Mouse (Mus musculus) cerebellum, adult 11 months (tissue): ENCODE measurements around the gene Gm11214.
A peak's percentile ranks its signal among the peaks of the same experiment; 100 is the strongest.

Experiments used
- DNase-seq: peaks from one replicate; pipeline ENCODE4 v3.0.0; 2022

Gene Gm11214

DNA sequence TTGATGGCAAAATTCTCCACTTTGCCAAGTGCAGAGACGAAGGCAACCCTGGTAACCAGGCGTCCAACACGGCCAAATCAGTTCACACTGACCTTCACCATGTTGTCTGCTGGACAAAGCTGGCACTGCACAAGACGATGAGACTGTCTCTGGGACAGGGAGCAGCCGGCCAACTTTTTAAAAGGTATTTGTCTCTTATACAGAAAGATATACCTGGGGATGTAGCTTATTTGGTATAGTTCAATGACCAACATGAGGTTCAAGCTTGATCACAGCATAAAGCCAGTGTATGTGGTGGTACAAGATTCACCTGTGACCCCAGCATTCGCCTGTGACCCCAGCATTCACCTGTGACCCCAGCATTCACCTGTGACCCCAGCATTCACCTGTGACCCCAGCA is at the start of gene Gm11214:
TSS of gene Gm11214 (minus strand) at position 101 of the 400 bp plus-strand sequence.
- DNase-seq, result no peak

DNA sequence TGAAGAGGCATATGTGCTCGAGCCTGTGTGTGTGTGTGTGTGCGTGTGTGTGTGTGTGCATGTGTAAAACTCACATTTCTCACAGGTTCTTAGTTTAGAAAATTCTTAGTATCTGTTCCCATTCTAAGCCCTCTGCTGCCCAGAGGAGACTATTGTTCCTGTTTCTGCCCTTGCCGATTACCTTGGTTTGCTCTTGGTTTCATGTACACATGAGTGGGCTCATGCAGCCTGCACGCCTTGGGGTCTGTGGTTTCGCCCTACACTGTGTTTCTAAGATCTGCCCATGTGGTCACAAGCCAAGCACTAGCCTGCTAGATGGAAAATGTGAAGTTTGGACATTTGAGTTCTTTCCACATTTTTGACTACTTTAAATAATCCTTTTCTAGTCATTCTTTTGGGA is 48.7 kb upstream of the Gm11214 start:
- no peak for DNase-seq

DNA sequence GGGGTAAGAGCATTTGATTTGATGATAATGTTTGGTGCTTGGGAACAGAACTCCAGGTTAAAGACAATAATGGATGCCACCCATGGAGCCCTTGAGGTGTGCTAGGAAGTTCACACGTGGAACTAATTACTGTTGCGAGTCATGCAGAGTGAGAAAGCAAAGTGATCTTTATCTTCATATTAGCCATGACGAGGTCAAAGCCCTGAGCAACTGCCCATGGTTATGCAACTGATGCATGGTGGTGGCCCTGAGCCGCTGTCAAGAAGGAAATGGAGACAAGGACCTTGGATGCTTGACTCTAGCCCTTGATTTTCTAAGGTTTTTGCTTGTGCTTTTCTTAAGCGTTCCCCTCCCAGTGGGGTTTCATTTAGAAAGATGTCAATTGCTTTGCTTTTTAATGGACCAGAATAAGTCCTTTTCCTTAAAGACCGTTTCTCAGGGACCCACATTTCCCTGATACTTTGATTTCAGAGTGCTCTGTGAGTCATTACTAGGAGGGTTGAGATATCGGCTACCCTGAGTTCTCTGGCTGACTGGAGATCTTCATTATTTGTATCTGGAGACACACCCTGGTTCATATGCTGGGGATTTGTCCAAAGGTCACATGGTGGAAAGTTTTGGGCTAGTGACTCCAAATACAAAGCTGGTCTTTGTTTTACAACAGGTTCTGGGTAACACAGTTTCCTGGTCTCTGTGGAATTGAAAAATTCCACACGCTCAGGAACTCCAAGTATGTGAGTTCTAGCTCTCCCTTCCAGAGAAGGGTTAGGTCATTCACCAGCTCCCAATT is 47.4 kb upstream of the Gm11214 start:
- DNase-seq, result no peak

DNA sequence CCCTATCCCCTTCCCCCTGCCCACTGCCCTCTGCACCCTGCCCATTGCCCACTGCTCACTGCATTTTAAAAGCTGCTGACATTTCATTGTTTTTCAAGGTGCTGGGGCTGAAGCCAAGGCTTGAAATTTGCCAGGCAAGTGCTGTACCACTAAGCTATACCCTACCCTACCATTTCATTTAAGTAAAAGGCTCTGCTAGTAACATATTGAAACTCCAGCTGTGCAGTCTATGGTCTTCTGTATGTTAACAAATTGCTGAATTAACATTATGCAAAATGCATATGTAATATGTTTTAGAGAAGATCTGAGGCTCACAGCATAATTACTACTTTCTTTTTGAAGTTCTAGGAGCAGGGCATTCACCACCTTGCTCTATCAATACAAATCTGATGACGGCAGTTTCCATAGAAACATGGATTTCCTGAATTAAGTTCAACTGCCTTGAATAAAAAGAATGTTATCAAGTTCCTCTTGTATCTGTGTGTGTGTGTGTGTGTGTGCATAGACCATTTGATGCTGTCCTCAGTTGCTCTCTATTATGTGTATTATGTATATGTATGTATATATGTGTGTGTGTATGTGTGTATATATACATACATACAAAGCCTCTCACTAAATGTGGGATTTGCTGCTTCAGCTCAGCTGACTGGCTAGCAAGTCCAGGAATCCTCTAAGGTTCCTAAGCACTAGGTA is 43.2 kb upstream of the Gm11214 start:
- no peak for DNase-seq

DNA sequence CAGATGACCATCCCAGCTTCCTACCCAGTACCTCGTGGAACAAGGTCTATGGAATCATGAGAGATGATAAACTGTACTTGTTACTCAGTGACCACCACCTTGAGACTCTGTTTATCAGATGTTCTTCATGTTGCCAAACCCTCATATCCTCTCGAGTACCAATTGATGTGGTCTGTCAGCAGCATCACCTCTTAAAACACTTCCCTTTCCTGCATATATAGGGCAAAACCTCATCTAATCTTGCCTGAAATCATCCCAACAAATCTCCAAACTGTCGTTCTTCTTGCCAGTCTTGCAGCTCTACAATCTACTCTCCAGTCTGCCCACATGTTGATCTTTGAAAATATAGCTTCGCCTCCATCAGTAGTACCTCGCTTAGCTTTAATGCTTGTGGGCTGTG is 41.1 kb upstream of the Gm11214 start:
- no peak for DNase-seq

DNA sequence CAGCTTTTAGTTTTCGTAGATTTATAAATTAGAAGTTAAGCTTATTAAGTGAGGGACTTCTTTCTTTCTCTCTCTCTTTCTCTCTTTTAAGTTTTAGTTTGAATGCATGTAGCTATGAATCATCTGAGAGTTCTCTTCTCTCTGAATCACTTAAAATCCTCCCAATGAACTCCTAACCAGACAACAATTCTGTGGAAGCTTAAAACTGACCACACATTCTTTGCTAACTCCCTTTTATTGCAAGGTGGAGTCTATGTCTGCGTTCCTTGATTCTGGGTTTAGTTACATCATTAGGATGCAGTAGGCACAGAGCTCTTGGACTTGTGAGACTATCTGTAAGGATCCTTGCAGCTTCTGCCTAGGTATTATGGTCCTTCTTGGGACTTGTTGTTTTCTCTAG is 40.5 kb upstream of the Gm11214 start:
- DNase-seq, result no peak

DNA sequence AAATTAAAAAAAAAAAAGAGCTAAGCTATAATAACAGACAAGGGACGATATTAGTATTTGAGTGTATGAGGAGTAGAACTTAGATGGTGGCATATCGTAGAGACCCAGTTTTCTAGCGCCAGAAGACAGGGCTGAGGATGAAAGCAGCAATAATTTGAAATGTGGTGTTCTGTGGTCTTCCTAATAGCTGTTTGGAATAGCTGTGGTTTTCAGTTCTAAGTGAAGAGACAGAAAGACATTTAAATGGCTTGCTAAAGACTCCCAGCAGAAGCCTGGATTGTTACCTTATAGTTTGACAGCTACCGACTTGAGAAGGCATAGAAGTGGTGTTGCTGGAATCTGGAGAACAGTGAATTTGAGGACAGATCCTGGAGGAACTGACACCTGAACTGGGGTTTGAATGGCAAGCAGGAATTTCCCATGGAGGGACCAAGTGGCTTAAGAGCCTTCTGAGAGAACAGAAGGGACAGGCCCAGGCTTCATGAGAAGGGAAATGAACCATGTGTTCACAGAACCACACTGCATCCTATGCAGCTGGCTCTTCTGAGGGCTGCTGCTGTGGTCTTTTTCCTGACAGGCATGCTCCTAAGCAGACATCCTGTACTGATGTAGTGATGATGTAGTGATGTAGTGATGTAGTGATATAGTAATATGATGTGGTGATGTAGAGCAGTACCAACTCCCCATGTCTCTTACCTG is 39.0 kb upstream of the Gm11214 start:
- DNase-seq, result no peak

DNA sequence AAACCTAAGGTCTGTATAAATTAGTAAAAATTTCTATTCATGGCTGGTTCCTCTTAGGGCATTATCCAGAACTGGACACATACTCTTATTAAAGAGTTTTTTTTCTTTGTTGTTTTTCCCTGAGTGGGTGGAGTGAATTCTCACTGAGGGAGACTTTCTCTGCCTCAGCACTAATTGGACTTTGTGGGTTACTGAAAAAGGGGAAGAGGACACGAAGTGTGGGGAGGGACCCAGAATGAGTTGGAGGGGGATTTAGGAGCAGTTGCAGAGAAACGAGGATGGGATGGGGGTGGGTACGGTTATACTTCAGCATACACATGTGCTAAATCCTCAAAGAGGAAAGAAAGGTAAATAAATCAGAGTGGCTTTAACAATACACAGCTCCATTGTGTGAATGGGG is 36.6 kb upstream of the Gm11214 start:
- no peak for DNase-seq

DNA sequence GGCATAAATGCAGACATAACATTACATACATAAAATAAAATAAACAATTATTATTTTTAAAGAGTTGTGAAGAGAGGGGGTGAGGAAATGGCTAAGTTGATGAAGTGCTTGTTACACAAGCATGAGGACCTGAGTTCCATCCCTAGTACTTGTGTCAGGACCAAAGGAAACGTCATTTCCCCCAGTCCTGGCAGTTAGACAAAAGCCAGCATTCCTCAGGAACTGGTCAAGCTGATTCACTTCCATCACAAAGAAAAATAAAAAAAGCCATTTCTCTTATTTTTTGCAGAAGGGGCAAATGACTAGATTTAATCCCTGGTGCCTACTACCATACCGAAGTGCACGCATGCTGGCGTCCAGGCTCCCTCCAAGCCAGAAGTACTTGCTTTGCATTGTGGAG is 33.7 kb upstream of the Gm11214 start:
- DNase-seq, result no peak

DNA sequence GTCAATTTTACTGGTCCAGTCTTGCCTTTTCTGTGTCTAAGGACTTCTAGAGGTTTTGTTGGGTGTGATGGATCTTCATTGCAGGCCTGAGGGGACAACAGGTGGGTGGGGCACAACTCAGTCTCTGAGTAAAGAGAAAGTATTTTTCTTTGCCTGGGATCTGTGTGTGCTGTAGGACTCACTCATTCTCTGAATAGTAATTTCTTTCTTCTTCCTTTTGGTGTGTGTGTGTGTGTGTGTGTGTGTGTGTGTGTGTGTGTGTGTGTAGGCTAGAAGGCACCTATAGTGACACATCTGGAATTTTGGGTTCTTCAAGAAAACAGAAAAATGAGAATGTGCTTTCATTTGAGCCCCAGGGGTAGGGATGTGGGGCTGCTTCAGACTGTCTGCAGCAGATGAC is 29.2 kb upstream of the Gm11214 start:
- no peak for DNase-seq

DNA sequence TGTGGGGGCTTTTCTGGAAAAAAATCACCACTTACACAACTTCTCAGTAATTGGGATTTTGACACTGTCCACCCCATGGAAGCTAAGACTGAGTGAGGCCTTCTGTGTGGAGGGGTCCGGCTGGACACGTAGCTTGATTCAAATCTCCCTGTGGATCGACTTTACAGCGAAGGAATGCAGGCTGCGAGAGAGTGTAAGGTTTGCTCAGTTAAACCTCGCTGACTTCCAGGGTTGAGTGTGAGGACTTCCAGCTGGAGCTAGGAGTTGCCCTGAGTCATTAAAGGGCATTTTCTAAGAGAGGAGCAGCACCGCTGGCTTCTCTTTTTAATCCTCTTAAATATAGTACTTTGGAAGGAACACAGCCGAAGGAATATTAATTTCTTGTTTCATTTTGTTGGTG is 24.2 kb upstream of the Gm11214 start:
- DNase-seq, result no peak

DNA sequence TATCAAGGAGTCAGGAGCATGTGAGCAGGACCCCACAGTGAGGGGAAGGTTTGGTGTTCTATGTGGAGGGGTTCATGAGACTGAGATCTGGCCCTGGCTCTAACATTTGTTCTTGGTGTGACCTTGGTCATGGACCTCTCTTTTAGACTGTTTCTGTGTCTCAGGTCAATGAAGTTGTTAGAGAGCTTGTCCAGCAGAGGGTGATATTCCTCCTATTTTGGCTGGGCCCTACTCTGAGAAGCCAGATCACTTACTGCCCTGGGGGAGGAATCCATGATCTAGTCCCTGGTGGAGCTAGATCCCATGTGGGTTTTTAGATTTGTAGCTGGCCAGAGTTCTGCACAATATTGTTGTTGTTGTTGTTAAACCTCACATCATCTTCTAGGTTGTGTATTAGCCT is 23.0 kb upstream of the Gm11214 start:
- peak; percentile 3 for DNase-seq

DNA sequence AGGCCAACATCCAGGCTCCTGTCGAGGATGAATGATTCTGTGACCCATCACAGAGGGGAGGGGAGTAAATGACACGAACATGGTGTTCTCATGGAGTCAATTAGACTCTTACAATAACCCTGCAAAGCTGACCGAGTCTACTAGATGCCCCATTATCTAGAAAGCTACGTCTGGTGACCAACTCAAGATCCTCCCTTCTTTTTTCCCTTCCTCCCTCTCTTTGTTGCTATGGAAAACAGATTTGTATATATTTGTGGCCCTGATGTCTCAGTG is 22.0 kb upstream of the Gm11214 start:
- no peak for DNase-seq

DNA sequence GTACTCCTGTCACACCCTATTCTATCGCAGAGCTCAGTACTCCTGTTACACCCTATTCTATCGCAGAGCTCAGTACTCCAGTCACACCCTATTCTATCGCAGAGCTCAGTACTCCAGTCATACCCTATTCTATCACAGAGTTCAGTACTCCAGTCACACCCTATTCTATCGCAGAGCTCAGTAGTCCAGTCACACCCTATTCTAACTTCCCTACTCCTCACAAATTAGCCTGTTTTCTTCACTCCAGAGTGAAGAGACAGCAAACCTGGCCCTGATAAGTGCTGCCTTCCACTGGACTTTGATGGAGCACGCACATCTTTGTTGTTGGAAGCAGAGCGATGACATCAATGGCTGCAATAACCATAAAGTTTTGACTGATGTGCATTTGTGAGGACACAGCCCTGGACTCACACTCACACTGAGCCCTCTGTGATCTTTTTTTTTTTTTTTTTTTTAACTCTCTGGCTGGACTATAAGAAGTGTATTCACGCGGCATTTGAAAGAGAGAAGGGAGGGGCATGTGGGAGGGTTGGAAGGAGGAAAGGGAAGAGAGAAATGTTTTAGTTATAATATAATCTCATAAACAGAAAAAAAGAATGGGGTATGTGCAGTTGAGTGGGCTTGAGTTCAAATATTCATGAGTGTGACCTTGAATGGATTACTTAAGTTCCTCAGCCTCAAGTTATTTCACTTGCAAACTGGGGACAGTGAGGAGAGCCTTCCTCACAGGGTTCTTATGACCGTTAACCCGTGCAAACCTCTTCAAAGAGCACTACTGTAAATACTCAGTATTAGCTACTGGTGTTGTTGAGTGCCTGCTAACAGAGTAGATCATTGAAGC is 21.5 kb upstream of the Gm11214 start:
- DNase-seq, result no peak

DNA sequence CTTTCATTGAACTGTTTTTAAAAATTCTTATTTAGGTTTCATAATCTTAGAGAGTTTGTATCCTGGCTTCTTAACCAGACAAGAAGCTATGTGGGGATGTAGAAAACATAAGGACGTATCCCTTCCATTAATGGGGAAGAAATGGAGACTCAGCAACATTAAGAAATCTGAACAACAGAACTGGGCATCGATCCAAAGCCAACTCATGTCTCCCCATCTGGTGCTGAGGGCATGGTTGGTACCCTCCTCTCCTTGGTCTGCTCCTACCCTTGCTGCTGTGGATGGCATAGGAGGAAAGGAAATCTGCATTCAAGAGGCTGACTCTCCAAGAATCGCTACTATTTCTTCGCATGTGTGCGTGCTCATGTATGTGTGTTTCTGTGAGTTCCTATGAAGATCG is 20.5 kb upstream of the Gm11214 start:
- no peak for DNase-seq

DNA sequence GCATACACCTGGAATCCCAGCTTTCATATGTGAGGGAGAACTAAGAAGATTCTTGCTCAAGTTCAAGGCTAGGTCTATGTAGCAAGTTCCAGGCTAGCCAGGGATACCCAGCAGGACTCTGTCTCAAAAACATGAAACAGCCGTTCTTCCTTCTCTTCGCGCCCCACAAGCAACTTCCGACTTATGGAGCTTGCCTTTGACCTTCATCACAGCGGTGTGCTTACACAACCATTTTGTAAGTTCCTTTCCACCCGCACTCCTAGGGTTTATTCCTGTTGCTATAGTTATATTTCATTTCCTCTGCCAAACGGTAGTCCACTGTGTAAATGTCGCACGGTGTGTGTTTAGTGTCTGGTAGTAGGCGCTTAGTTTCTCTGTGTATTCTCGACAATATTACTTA is 19.9 kb upstream of the Gm11214 start:
- DNase-seq, result no peak

DNA sequence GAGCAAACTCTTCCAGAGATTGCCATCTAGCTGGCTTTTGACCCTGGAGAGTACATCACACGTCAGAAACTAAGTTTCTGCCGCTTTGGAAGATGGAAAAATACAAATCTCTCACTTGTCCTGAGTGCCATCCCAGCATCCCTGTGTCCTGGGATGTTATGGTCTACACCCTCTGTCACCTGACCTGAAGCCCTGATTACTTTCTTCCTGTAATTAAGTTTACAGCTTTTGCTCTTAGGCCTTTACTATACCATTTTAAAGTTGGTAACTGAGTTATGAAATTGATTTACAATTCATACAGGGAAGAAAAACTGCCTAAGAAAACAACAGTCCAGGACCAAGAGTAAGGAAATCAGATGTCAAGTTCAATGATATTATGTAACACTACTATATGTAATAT is 19.3 kb upstream of the Gm11214 start:
- DNase-seq, result no peak

DNA sequence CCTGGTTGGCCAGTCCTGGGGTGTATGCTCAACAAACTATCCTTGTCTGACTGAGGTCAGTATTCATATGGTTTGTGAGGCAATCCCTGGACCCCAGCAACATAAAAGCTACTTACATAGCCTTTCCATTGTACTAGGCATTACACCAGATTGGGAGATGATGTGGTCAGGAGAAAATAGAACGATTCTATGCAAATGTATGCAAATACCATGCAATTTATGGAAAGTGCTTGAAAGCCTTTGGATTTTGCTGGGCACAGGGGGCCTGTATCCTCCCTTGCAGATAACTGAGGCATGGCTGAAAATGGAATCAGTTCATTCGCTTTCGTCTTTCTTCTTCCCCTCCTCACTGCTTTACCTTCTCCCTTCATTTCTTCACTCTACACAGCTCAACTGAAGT is 18.4 kb upstream of the Gm11214 start:
- no peak for DNase-seq

DNA sequence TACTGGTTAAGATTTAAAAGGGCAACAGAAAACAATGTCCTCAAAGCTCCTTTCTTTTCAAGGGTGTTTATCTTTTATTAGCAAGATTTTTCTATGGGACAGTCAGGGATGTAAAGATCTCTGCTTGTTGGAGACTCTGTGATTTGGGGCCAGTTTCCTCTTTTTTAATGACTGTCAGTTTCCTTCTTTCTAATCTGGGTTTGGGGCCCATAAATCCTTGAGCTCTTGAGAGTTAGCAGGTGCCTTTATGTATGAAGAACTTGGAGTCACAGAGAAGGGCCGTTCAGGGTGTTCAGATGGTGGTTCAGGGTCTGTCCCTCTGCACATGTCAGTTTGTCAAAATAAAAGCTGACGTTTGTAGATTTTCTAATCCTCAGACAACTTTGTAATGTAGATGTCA is 11.9 kb upstream of the Gm11214 start:
- DNase-seq, result no peak

DNA sequence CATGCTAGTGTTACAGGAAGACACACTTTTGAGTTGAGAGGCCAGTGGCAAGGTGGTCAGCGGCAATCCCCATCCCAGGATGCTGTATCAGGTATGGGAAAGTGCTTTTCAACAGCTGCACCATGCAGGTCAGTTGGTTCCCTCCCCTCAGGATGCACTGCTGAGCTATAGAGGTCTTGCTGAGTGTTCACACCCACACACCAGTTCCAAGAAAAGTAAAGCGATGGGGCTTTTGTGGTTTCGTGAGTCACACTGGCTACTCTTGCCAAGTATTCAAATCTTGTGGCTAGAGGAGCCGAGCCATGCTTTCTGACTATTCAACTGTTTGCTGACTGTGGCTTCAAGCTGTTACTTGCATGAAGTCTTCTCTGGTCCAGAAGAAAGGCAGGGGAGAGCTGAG is 5.1 kb upstream of the Gm11214 start:
- DNase-seq, result no peak

DNA sequence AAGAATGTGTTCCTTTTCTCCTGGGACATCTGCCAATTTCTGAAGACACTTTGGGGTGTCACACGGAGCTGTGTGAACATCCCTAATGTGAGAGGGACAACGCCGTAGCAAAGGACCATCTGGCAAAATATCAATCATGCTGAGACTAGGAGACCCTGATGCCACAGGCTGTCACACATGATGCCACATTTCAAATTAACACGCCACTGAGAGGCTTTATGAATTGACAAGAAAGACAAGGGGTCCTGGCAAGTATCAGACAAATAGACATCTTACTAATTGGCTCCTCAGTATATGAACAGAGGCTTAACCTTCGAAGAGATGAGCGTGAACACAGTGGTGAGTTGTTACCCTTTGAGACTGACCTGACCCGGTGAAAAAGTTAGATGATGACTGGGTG is 2.6 kb upstream of the Gm11214 start:
- no peak for DNase-seq

DNA sequence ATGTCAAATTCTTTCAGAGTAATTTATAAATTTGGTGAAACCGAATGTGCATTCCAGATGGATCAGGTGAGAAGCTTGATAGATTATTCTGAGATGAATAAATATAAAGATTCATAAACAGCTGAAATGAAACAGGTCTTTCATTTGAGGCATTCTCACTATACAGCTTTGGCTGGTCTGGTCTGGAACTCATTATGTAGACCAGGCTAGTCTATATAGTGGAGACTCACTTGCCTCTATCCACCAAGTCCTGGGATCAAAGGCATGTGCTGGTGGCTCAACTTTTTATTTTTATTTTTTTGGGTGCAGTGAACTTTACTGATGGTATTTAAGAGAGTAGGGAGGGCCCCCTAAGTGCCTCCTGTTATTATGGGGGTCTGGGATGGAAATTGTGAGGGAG is 1.3 kb downstream of the Gm11214 start:
- DNase-seq, result no peak

DNA sequence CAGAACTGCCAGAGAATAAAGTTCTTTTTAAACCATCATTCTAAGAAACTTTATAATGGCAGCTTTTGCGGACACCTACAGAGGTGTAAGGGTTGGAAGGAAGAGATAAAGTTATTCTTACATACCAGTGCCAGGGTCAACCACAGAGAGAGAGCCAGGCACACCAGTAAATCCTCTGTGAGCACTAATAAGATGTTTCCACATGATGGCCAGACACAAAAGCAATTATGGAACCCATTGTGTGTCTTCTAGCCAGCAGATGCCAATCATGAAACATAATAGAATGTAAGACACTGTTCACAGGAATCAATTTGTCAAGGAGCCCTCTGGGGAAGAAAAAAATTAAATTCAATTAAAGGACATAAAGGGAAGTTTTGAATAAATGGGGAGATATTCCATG is 1.8 kb downstream of the Gm11214 start:
- no peak for DNase-seq

DNA sequence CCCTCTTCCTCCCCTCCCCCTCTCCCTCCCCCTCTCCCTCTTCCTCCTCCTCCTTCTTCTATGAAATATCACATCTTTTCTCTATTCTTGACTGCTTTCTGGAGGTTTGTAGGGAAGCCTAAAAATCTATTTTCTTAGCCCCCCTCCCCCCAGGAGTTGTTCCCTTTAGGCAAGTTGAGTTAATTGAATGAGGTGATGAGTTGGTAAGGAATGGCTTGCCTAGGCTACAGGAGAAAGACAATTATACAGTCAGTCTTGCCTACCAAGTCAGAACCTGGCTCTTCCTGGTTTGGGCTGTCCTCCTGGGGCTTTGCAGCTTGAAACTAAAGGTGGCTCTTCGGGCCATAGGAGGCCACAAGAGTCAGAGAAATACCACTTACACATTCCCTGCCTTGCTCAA is 3.4 kb downstream of the Gm11214 start:
- no peak for DNase-seq
